Mouse (Mus musculus) hindbrain, embryonic 15.5 days (tissue): ENCODE data around the gene Hoxa1. TPM values are rescaled to one million over a fixed set of nuclear protein-coding genes. Genes with fewer than 3 reads are reported as not detected.

Experiments
- ATAC-seq: fragments of 200-750 bp; cut with Nextera tagmentation; 2 replicates; pipeline ENCODE4 v1.8.0; 2017; ENCODE audit warnings: low read depth, moderate number of reproducible peaks, moderate TSS enrichment; ENCODE audit not compliant: low FRiP score
- H3K27ac ChIP-seq: fragments of 300-500 bp; sonication (generic); replicated peaks from 2 replicates; pipeline ENCODE4 v1.5.1; 2015; ENCODE audit warnings: mild to moderate bottlenecking, inconsistent platforms
- H3K27me3 ChIP-seq: fragments of 300-500 bp; sonication (generic); 2 replicates; pipeline ENCODE4 v1.6.1; 2015; ENCODE audit warnings: control low read depth, inconsistent platforms
- H3K36me3 ChIP-seq: fragments of 300-500 bp; sonication (generic); 2 replicates; pipeline ENCODE4 v1.6.1; 2015; ENCODE audit warnings: control low read depth, inconsistent platforms
- H3K4me1 ChIP-seq: fragments of 300-500 bp; sonication (generic); replicated peaks from 2 replicates; pipeline ENCODE4 v1.6.1; 2015; ENCODE audit warnings: control low read depth, inconsistent platforms
- H3K4me2 ChIP-seq: fragments of 300-500 bp; sonication (generic); 2 replicates; pipeline ENCODE4 v1.6.1; 2015; ENCODE audit warnings: moderate library complexity, mild to moderate bottlenecking, inconsistent platforms
- H3K4me3 ChIP-seq: fragments of 300-500 bp; sonication (generic); 2 replicates; pipeline ENCODE4 v1.5.1; 2015; ENCODE audit warnings: mild to moderate bottlenecking, inconsistent platforms
- H3K9ac ChIP-seq: fragments of 300-500 bp; sonication (generic); 2 replicates; pipeline ENCODE4 v1.6.1; 2015; ENCODE audit warnings: inconsistent platforms
- H3K9me3 ChIP-seq: fragments of 300-500 bp; sonication (generic); 2 replicates; pipeline ENCODE4 v1.6.1; 2016; ENCODE audit warnings: control low read depth, inconsistent platforms
- WGBS: fragments of 180-500 bp; shearing (Covaris S2); methylation state at CpG from one replicate; pipeline ENCODE4 v1.1.7; 2015; 5-methylcytosine and 5-hydroxymethylcytosine counted together
- polyA plus RNA-seq: library from polyadenylated mRNA; unstranded; fragments of >200 nt; fragmentation: Nextera tagmentation; extraction: Ambion mirVana; gene quantifications from 2 replicates; pipeline ENCODE4 v1.2.1, GENCODE M21; 2015

Hoxa1 gene
- polyA plus RNA-seq, 1 experiment from 2014 or later: 1.8 TPM

DNA sequence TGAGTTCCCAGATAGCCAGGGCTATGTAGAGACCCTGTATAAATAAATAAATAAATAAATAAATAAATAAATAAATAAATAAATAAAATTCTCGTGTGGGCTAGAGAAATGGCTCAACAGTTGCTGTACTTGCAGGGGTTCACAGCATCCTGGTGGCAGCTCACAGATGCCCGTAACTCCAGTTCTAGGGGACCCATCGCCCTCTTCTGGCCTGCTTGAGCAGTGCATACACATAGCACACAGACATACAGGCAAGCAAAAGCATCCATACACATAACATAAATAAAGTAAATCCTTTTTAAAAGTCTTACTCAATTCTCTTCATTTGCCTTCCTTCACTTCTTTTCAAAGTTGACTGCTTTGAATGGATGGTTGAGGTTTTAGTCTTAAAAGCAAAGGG, 50.7 kb downstream of the Hoxa1 start:
- Histone ChIP-seq H3K9me3 (no peaks in the 10 kb centered on the region), H3K4me2 (no peak overlapping the region), H3K27me3 (no peaks in the 10 kb centered on the region; the same call in 1 of the 2 replicates), H3K27ac (no peak overlapping the region), H3K4me3 (no peak overlapping the region), H3K4me1 (peaks cover 4% of the 10 kb centered on the region; the same call in 1 of the 2 replicates), H3K9ac (no peak overlapping the region), H3K36me3 (no peaks in the 10 kb centered on the region)
- 88% methylated on average over 3 of the region's 3 CpGs for WGBS
- ATAC-seq: no peak

DNA sequence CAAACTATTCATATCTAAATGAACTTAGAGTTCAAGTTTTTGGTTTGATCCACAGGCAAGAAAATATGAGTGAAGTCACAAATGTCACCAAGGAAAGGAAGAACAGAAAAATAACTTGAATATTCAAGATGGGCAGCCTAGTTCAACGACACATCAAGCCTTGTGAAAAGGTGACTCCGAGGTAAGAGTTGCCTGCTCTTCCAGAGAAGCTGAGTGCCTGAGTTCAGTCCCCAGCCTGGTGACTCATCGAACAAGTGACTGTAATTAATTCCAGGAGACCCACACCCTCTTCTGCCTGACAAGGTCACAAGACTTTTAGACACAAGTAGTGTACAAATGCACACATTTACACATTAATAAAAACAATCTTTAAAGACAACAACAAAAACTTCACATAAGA, 51.4 kb downstream of the Hoxa1 start:
- H3K36me3 ChIP-seq: no peaks in the 10 kb centered on the region
- no peaks in the 10 kb centered on the region for H3K9me3 ChIP-seq
- no peak overlapping the region for H3K4me3 ChIP-seq
- H3K4me2 ChIP-seq: no peak overlapping the region
- peaks cover 4% of the 10 kb centered on the region; the same call in 1 of the 2 replicates for H3K4me1 ChIP-seq
- ATAC-seq: no peak
- H3K27me3 ChIP-seq: no peaks in the 10 kb centered on the region; the same call in 1 of the 2 replicates
- no peak overlapping the region for H3K9ac ChIP-seq
- H3K27ac ChIP-seq: no peak overlapping the region
- 39% methylated on average over 3 of the region's 3 CpGs for WGBS

DNA sequence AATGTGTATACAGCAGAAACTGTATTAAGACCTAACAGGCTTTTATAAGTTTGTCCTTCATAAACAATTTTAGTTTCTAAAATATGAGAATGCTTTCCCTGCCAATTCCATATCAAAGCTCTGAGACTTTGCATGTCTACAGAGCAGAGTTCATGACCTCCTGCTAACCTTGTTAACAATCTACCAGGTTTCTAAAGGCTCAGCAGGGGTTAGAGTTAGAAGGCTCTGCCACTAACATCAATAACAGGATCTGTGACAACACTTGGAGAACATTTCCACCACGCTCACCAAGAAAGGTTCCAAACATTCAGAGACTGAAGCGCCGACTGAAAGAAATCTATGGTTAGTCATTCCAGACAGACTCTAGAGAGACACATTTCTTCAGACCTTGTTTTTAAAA, 51.9 kb downstream of the Hoxa1 start:
- peaks cover 4% of the 10 kb centered on the region; the same call in 1 of the 2 replicates for H3K4me1 ChIP-seq
- WGBS: 27% methylated on average over 3 of the region's 3 CpGs
- H3K9me3 ChIP-seq: no peaks in the 10 kb centered on the region
- no peak overlapping the region for H3K4me3 ChIP-seq
- no peak overlapping the region for H3K27ac ChIP-seq
- no peaks in the 10 kb centered on the region for H3K36me3 ChIP-seq
- H3K27me3 ChIP-seq: no peaks in the 10 kb centered on the region; the same call in 1 of the 2 replicates
- no peak overlapping the region for H3K4me2 ChIP-seq
- no peak for ATAC-seq
- no peak overlapping the region for H3K9ac ChIP-seq

Other genes with a start within 250 kb of the Hoxa1 start
- gene Skap2, start 145.8 kb downstream of the Hoxa1 start, polyA plus RNA-seq: 22.7 and 27.4 TPM in 2 replicates
- 22.4 and 26.8 TPM in 2 replicates for gene Hoxa2, start 6.5 kb upstream of the Hoxa1 start, polyA plus RNA-seq
- gene 5730596B20Rik, start 19.2 kb upstream of the Hoxa1 start, polyA plus RNA-seq: 4.0 and 4.3 TPM in 2 replicates
- 10.6 and 12.2 TPM in 2 replicates for gene Hoxa4, start 33.4 kb upstream of the Hoxa1 start, polyA plus RNA-seq
- 105 and 115 TPM in 2 replicates for gene Hoxa5, start 46.3 kb upstream of the Hoxa1 start, polyA plus RNA-seq
- gene Hoxa6, start 50.4 kb upstream of the Hoxa1 start, polyA plus RNA-seq: 10.4 and 13.4 TPM in 2 replicates
- gene Hoxa3, start 55.0 kb upstream of the Hoxa1 start, polyA plus RNA-seq: 15.7 and 16.3 TPM in 2 replicates
- gene Gm28308, start 55.0 kb upstream of the Hoxa1 start, polyA plus RNA-seq: not detected in 2 replicates
- 8.3 and 20.5 TPM in 2 replicates for gene Hoxa7, start 63.5 kb upstream of the Hoxa1 start, polyA plus RNA-seq
- 0.58 and 3.4 TPM in 2 replicates for gene Hoxa9, start 72.8 kb upstream of the Hoxa1 start, polyA plus RNA-seq
- 0.28 and 0.40 TPM in 2 replicates for gene Hoxa10, start 82.5 kb upstream of the Hoxa1 start, polyA plus RNA-seq
- gene Hoxa11, start 87.5 kb upstream of the Hoxa1 start, polyA plus RNA-seq: not detected in 2 replicates
- 0.07 TPM in 1 of 2 replicates, not detected in the other for gene Hoxa13, start 102.6 kb upstream of the Hoxa1 start, polyA plus RNA-seq
- gene Evx1, start 155.2 kb upstream of the Hoxa1 start, polyA plus RNA-seq: 2.7 and 3.8 TPM in 2 replicates